Mouse (Mus musculus) ES-E14 (cell line): ENCODE results near the gene Rnpep. TPM values are rescaled to one million over a fixed set of nuclear protein-coding genes. Genes with fewer than 3 reads are reported as not detected.
A peak's percentile ranks its signal among the peaks of the same experiment; 100 is the strongest.
"Not testable (repeated sequence)": the region's sequence is repeated elsewhere in the genome, so short reads cannot be mapped to it uniquely, and the experiment has no call there.

Experiments
- DNase-seq: peaks from one replicate; pipeline ENCODE4 v3.0.0-alpha.2; 2013; ENCODE audit warnings: low read depth, low spot score
- H3K27ac ChIP-seq: 2 replicates; pipeline ENCODE4 v1.5.1; 2012; ENCODE audit warnings: low read depth, mild to moderate bottlenecking, low read length, moderate library complexity, mixed read lengths; ENCODE audit not compliant: poor library complexity, insufficient read depth, severe bottlenecking
- H3K36me3 ChIP-seq: 2 replicates; pipeline ENCODE4 v1.6.1; 2012; ENCODE audit warnings: mild to moderate bottlenecking, low read length, moderate library complexity, mixed read lengths; ENCODE audit not compliant: control insufficient read depth, poor library complexity, insufficient read depth, severe bottlenecking
- H3K4me1 ChIP-seq, 2 experiments: fragments of 150-350 bp in 1 of 2; sonication (generic) in 1 of 2; 2 replicates each; pipeline ENCODE4 v1.6.1; 2012; ENCODE audit warnings: low read length in 2 of 2, mild to moderate bottlenecking in 1 of 2, mixed read lengths in 1 of 2; ENCODE audit not compliant: control insufficient read depth in 2 of 2, insufficient read depth in 2 of 2, poor library complexity in 1 of 2
- H3K4me3 ChIP-seq, 2 experiments: fragments of 150-350 bp in 1 of 2; sonication (generic) in 1 of 2; 2 replicates each; pipeline ENCODE4 v1.5.1; 2012; ENCODE audit warnings: low read length in 2 of 2, low read depth in 1 of 2, mild to moderate bottlenecking in 1 of 2, mixed read lengths in 1 of 2; ENCODE audit not compliant: insufficient read depth in 1 of 2, poor library complexity in 1 of 2, severe bottlenecking in 1 of 2
- H3K9ac ChIP-seq: 2 replicates; pipeline ENCODE4 v1.6.1; 2012; ENCODE audit warnings: low read depth, mild to moderate bottlenecking, low read length, mixed read lengths; ENCODE audit not compliant: poor library complexity, insufficient read depth, severe bottlenecking
- H3K9me3 ChIP-seq: fragments of 150-350 bp; sonication (generic); 2 replicates; pipeline ENCODE4 v1.6.1; 2012; ENCODE audit warnings: low read depth, mild to moderate bottlenecking, low read length; ENCODE audit not compliant: control insufficient read depth, insufficient read depth
- CHD2 ChIP-seq: IDR thresholded peaks from 2 replicates; pipeline ENCODE4 v1.6.1; 2014; ENCODE audit warnings: mild to moderate bottlenecking, low read depth, low read length, inconsistent platforms
- HCFC1 ChIP-seq: IDR thresholded peaks from 2 replicates; pipeline ENCODE4 v1.6.1; 2012; ENCODE audit warnings: low read length, inconsistent platforms, borderline replicate concordance; ENCODE audit not compliant: insufficient read depth
- MAFK ChIP-seq: IDR thresholded peaks from 2 replicates; pipeline ENCODE4 v1.6.1; 2014; ENCODE audit warnings: mild to moderate bottlenecking, low read depth, low read length, inconsistent platforms; ENCODE audit not compliant: insufficient read depth
- ZC3H11A ChIP-seq: IDR thresholded peaks from 2 replicates; pipeline ENCODE4 v1.6.1; 2012; ENCODE audit warnings: low read depth, mild to moderate bottlenecking, inconsistent platforms, low read length, borderline replicate concordance
- ZNF384 ChIP-seq: IDR thresholded peaks from 2 replicates; pipeline ENCODE4 v1.6.1; 2012; ENCODE audit warnings: low read depth, low read length, inconsistent platforms
- in situ Hi-C, 2 experiments: fragments of 600-800 bp; cut with MboI; formaldehyde crosslinking; loops; one replicate each; pipeline ENCODE4 v1.15.1; 2025; ENCODE audit warnings: low sequenced_read_pairs in 2 of 2, inconsistent platforms in 1 of 2; ENCODE audit not compliant: unreplicated experiment in 2 of 2
- total RNA-seq: library from RNA; depleted of rRNA; stranded (reverse); fragments of 300-350 nt; gene quantifications from 2 replicates; pipeline ENCODE4 v1.2.3, GENCODE M21; 2012

Gene Rnpep
- total RNA-seq, 1 experiment: 21.8 TPM

GRCm38 (mm10) chr1:135234771-135235170 is 49.1 kb downstream of the Rnpep start:
- H3K36me3 ChIP-seq: no peaks in the 10 kb centered on the region
- H3K9ac ChIP-seq: peak overlapping the region; percentile 60
- peaks cover 1 to 10% of the 10 kb centered on the region in 2 experiments; a peak in 2 of 4 replicates for H3K4me1 ChIP-seq
- H3K9me3 ChIP-seq: no peaks in the 10 kb centered on the region
- TF ChIP-seq CHD2: no peak
- TF ChIP-seq ZNF384: no peak
- TF ChIP-seq HCFC1: no peak
- TF ChIP-seq MAFK: no peak
- H3K27ac ChIP-seq: no peak overlapping the region
- H3K4me3 ChIP-seq: peak overlapping the region; percentile 16 to 45; a peak in 3 of 4 replicates
- in situ Hi-C loops: no loop called here
- DNase-seq: no peak

- in situ Hi-C loops: no loop called here
- no peak for TF ChIP-seq CHD2
- no peak for TF ChIP-seq MAFK
- no peak for TF ChIP-seq HCFC1
- TF ChIP-seq ZC3H11A: no peak
These were observed 49.9 kb downstream of the Rnpep start for GRCm38 (mm10) chr1:135233961-135234360.

DNA sequence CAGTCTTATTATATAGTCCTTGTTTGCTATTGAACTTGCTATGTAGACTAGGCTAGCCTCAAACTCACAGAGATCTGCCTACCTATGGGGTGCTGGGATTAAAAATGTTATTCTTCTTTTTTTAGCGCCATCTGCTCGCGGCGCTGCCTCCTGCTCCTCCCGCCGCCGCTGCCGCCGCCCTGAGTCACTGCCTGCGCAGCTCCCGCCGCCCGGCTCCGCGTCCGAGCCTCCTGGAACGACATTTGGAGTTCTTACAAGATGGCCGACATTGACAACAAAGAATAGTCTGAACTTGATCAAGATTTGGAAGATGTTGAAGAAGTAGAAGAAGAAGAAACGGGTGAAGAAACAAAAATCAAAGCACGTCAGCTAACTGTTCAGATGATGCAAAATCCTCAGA is 52.0 kb downstream of the Rnpep start:
- H3K9me3 ChIP-seq, H3K4me3 ChIP-seq, DNase-seq, H3K36me3 ChIP-seq, H3K9ac ChIP-seq, H3K4me1 ChIP-seq, in situ Hi-C loops, H3K27ac ChIP-seq: not testable (repeated sequence)

More at GRCm38 (mm10) chr1:135233961-135234360, 49.9 kb downstream of the Rnpep start:
- no peaks in the 10 kb centered on the region for H3K9me3 ChIP-seq
- no peak for DNase-seq
- peaks cover 1 to 10% of the 10 kb centered on the region in 2 experiments; a peak in 2 of 4 replicates for H3K4me1 ChIP-seq
- H3K36me3 ChIP-seq: no peaks in the 10 kb centered on the region
- H3K27ac ChIP-seq: no peak overlapping the region
- no peak overlapping the region for H3K4me3 ChIP-seq
- H3K9ac ChIP-seq: no peak overlapping the region

- Histone ChIP-seq H3K9ac (no peak overlapping the region), H3K36me3 (no peaks in the 10 kb centered on the region), H3K4me1 (no peaks in the 10 kb centered on the region; a peak in 1 of 4 replicates), H3K27ac (no peak overlapping the region), H3K4me3 (no peak overlapping the region), H3K9me3 (no peaks in the 10 kb centered on the region)
- in situ Hi-C loops: no loop called here
- no peak for DNase-seq
- no peak for TF ChIP-seq MAFK
- TF ChIP-seq CHD2: no peak
- no peak for TF ChIP-seq HCFC1
- TF ChIP-seq ZNF384: no peak
- TF ChIP-seq ZC3H11A: no peak
These were observed 56.4 kb downstream of the Rnpep start for GRCm38 (mm10) chr1:135227339-135227950.

DNA sequence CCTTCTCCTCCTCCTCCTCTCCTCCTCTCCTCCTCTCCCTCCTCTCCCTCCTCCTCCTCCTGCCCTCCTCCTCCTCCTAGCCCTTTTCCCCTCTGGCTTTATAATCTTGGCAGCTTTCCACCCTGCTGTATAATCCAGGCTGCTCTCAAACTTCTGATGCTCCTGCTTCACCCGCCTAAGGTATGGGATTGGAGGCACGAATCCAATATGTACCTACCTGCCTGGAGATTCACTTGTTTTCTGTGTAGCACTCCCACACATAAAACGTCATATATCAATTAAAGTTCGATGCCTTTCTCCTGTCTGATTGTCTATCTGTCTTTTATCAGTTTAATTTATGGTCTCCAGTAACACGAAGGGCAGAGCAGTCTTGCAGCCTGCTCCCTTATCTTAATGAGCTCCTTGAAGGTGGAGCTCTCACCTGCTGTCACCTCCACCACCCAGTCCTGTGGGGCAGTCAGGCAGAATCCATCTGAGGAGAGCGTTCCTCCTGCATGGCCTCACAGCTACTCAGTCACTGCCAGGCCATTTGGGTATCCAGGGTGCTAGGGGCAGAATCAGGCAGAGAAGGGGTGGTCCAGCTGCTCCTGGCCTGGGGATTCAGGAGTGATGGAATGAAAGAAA is 58.8 kb downstream of the Rnpep start:
- H3K9me3 ChIP-seq: no peaks in the 10 kb centered on the region
- in situ Hi-C loops: no loop called here
- H3K9ac ChIP-seq: no peak overlapping the region
- no peak for DNase-seq
- TF ChIP-seq MAFK (no peak), ZNF384 (no peak), ZC3H11A (no peak), HCFC1 (no peak), CHD2 (no peak)
- no peaks in the 10 kb centered on the region for H3K36me3 ChIP-seq
- no peak overlapping the region for H3K4me3 ChIP-seq
- H3K4me1 ChIP-seq: no peaks in the 10 kb centered on the region; a peak in 1 of 4 replicates
- H3K27ac ChIP-seq: no peak overlapping the region
